Mouse (Mus musculus) thymus, postnatal 14 days (tissue): Measurements from ENCODE around the gene Plekhg2.

Source experiments
- DNase-seq: peaks from one replicate; pipeline ENCODE4 v3.0.0; 2021

Plekhg2 gene

DNA sequence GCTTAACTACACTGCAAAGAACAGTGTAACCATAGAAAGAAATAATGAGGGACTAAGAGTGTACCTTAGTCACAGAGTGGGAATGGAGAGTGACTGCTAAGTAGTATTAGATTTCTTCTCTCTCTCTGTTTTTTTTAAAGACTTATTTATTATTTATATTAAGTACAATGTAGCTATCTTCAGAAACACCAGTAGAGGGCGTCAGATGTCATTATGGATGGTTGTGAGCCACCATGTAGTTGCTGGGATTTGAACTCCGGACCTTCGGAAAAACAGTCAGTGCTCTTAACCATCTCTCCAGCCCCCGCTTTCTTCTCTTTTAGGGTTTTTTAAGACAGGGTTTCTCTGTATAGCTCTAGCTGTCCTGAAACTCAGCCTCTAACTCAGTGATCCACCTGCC lies 45.9 kb downstream of the Plekhg2 start:
- DNase-seq: no peak

DNA sequence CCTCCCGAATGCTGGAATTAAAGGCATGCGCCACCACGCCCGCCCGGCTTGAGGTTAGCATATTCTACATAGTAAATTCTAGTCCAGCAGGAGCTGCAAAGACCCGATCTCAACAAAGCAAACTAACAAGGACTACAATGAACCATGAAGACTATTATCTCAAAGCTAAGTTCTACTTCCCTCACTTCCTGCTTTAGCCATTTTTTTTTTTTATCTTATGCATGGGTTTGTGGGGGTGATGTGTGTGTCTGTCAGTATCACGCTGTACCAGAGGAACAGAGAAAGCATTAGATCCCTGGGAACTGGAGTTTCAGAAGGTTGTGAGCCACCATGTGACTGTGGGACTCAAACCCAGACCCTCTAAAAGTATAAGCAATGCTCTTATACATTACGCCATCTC lies 47.1 kb downstream of the Plekhg2 start:
- no peak for DNase-seq

DNA sequence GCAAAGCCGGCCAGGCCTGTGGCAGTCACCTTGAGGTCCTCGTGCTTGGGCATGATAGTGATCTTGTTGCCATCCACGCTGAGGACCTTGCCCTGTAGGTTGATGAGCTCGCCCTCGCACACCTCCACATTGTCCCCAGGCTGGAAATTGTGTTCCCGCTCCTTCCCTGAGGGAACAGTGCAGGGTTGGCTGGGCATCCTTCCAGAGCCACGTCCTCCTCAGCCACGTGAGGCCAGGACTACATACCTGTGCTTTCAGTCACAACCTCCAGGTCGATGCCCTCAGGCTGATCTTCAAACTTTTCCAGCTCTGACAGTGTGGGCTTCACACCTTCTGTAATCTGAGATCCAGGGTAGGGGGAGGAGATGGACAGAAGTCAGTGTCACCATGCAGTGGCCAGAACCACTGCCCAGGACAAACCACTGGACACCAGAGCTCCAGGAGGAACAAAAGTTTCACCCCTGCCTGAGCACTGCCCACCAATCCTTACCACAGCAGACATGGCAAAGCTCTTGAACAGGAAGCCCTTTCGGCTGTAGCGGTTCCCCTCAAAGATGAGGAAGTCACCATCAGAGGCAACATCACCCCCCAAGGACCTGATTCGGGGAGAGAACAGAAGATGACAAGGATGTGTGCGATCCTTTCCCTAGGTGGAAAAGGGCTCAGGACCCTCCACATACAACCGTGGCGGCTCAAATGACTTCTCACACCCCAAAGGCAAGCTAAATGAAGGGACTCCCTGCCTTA lies 50.3 kb downstream of the Plekhg2 start:
- no peak for DNase-seq

DNA sequence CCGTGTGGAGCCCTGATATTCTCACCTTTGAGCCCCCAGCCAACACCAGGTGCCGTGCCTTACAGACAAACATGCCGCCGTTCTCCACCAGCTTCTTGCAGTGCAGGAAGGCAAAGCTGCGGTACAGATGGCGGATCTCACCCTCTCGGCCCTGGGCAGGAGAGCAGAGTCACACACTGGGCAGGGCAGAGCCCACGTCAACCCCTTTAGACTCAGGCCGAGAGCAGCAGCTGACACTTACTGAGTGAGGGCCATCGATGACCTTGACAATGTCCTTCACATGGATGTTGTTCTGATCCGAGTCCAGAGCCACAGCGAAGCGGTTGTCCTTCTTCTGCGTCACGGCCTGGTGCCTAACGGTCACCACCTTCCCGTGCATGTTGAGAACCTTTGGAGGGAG lies 53.7 kb downstream of the Plekhg2 start:
- DNase-seq: no peak

DNA sequence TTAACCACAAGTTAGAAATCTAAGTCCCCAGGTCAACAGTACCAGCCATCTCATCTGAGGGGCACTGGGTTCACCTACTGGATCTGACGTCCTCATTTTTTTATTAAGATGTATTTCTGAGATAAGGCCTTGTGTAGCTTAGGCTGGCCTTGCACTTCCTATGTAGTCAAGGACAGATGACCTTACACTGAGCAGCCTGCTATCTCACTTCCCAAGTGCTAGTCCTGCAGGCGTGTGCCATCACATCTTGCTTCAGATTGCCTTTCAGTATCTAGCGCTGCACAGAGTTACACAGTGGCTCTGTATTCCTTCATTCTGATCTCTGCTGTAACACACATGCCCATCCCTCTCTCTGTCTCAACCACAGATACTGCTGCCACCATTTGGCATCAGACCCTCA lies 54.4 kb downstream of the Plekhg2 start:
- no peak for DNase-seq

DNA sequence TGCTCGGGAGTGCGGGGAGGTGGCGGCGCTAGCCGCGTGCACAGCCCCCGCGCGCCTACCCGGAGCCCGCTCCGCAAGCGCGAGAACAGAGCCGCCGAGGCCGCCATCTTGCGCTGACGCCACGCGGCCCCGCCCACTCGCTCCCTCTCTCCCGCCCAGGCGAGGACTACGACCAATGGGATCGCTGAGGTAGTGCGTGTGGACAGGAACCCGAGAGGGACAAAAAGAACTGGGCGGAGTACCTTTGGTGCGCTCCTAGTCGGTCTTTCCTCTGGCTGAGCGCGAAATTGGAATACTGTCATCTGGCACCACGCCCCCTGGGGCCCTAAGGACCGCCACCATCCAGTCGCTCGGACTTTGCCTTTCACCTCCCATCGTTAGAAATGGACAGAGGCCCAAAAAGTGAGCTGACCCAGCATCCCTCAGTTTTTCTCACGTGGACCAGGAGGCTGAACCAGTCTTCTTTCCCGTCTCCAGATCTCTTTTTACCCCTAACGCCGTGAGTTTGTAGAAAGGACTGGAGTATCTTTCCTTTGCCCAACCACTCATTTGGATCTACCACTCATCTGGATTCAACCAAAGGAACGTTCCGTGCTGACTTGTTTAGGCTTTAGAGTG lies 60.4 kb downstream of the Plekhg2 start, which contains the start of gene Timm50:
Timm50 (minus strand) TSS at position 147 of the 618 bp plus-strand sequence.
- peak; percentile 98 for DNase-seq

DNA sequence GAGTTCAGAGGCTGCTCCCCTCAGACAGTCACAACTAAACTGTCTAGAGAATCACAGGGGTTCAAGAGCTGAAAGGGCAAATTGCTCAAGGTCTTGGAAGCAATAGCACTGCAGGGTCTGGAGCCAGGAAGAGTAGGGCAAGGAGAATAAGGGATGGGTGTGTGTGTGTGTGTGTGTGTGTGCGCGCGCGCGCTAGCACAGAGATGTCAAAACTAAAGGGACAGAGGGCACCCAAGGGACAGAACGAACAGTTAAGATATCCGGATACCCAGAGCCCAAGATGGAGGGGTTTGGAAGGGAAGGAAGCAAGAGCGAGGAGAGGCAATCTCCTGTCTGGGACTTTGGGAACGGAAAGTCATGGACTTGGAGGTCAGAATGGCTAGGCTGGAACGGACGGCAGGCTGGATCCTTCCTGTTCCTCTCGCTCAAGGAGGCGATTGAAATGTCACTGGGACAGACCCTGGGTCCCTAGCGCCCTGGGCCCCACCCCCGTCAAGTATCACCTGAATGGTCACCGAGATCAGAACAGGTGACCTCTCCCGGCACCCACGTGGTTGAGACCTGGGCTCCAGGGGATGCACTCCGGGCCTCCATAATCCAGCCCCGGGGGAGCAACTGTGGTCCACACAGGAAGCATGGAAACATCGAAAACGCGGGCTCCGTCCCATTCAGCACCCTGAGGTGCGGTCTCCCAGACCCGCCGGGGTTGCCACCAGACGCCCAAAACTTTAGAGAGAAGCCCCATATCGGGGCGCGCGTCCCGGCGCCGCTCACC lies 61.1 kb downstream of the Plekhg2 start:
- DNase-seq: no peak

DNA sequence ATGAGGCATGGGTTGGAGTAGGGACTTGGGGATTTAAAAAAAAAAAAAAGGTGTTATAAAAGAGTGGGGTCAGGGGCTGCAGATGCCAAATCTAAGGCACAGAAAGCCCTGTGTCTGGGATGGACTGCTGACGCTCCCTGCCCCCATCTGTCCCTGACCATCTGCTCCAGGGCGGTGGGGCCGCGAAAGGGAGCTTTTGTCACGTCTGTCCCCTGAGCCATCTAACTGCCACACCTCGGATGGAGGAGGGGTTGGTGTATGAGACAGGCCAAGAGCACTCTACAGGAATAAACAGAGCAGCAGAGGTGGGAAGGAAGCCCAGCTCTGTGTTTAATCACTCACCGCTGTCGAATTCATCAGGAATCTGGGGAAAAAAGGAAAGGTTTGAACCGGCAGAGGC lies 62.7 kb downstream of the Plekhg2 start:
- DNase-seq: no peak
